Mouse (Mus musculus): ENCODE data around the gene Dnmt1. TPM values are rescaled to one million over a fixed set of nuclear protein-coding genes. Genes with fewer than 3 reads are reported as not detected.

The Dnmt1 gene
- polyA plus RNA-seq, 1 experiment from 2014 or later, result 65.4 TPM

DNA sequence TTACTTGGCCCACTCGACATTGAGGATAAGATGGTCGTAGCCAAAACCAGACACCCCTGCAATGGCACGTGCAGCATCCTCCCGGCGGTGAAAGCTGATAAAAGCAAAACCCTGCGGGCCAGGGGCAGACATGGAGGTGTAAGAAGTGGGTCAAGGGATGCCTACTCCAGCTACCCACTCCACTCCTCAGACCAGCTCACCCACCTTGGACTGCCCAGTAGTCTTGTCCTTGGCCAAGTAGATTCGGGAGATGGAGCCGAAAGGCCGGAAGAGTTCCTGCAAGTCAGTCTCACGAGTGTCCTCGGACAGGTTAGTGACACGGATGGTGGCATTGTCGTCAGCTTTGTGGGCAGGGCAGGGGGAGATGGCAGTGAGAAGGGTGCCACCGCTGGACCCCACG, 65.1 kb downstream of the Dnmt1 start:
- H3K4me2 ChIP-seq (ENCODE audit: low read length), result no peak overlapping the region
- ATAC-seq (replicated peaks; ENCODE audit: low FRiP score, low TSS enrichment, low read depth), result no peak
- H3K4me3 ChIP-seq (ENCODE audit: low read depth, low read length), result no peak overlapping the region
- H3K27me3 ChIP-seq (replicated peaks; ENCODE audit: control insufficient read depth, insufficient read depth, low read length), result no peaks in the 10 kb centered on the region
- peaks cover 8% of the 10 kb centered on the region for H3K4me1 ChIP-seq (replicated peaks; ENCODE audit: control insufficient read depth, insufficient read depth, low read length)
- H3K27ac ChIP-seq (ENCODE audit: low read depth), result no peak overlapping the region
- H3K9me3 ChIP-seq (ENCODE audit: control insufficient read depth, low read length), result no peaks in the 10 kb centered on the region
- no peak overlapping the region for H3K9ac ChIP-seq (ENCODE audit: low read length)
- 88% methylated on average over 15 of the region's 15 CpGs for WGBS
- no peak for DNase-seq (ENCODE audit: low spot score)
- peaks cover 77% of the 10 kb centered on the region for H3K36me3 ChIP-seq (ENCODE audit: control insufficient read depth, insufficient read depth, low read length)

GRCm38 (mm10) chr9:20893590-20894343, 65.9 kb downstream of the Dnmt1 start:
- Histone ChIP-seq H3K9me3 (ENCODE audit: control insufficient read depth, low read length) (no peaks in the 10 kb centered on the region), H3K27me3 (replicated peaks; ENCODE audit: control insufficient read depth, insufficient read depth, low read length) (no peaks in the 10 kb centered on the region), H3K9ac (ENCODE audit: low read length) (no peak overlapping the region), H3K27ac (ENCODE audit: low read depth) (no peak overlapping the region), H3K4me2 (ENCODE audit: low read length) (no peak overlapping the region), H3K4me1 (replicated peaks; ENCODE audit: control insufficient read depth, insufficient read depth, low read length) (peaks cover 11% of the 10 kb centered on the region), H3K36me3 (ENCODE audit: control insufficient read depth, insufficient read depth, low read length) (peaks cover 81% of the 10 kb centered on the region), H3K4me3 (ENCODE audit: low read depth, low read length) (no peak overlapping the region)
- 88% methylated on average over 13 of the region's 13 CpGs for WGBS
- DNase-seq (ENCODE audit: low spot score) (no peak), ATAC-seq (replicated peaks; ENCODE audit: low FRiP score, low TSS enrichment, low read depth) (no peak)

- no peaks in the 10 kb centered on the region for H3K9me3 ChIP-seq (ENCODE audit: control insufficient read depth, low read length)
- DNase-seq (ENCODE audit: low spot score), result no peak
- WGBS, result 54% methylated on average over 5 of the region's 5 CpGs
- H3K4me3 ChIP-seq (ENCODE audit: low read depth, low read length), result no peak overlapping the region
- no peak overlapping the region for H3K4me2 ChIP-seq (ENCODE audit: low read length)
- H3K27me3 ChIP-seq (replicated peaks; ENCODE audit: control insufficient read depth, insufficient read depth, low read length), result no peaks in the 10 kb centered on the region
- ATAC-seq (replicated peaks; ENCODE audit: low FRiP score, low TSS enrichment, low read depth), result no peak
- H3K9ac ChIP-seq (ENCODE audit: low read length), result no peak overlapping the region
- no peak overlapping the region for H3K27ac ChIP-seq (ENCODE audit: low read depth)
- peaks cover 81% of the 10 kb centered on the region for H3K36me3 ChIP-seq (ENCODE audit: control insufficient read depth, insufficient read depth, low read length)
- H3K4me1 ChIP-seq (replicated peaks; ENCODE audit: control insufficient read depth, insufficient read depth, low read length), result peaks cover 11% of the 10 kb centered on the region
Observed at GRCm38 (mm10) chr9:20893069-20893468, 66.6 kb downstream of the Dnmt1 start.

- H3K27ac ChIP-seq (ENCODE audit: low read depth), result no peak overlapping the region
Observed at GRCm38 (mm10) chr9:20892104-20892653, 67.5 kb downstream of the Dnmt1 start.

GRCm38 (mm10) chr9:20891339-20892103, 68.2 kb downstream of the Dnmt1 start:
- 0 out of 2 replicates have a peak, but pooled peaks cover 3% of the 10 kb centered on the region for H3K4me1 ChIP-seq (replicated peaks; ENCODE audit: control insufficient read depth, insufficient read depth, low read length)
- no peak overlapping the region for H3K4me2 ChIP-seq (ENCODE audit: low read length)
- H3K9me3 ChIP-seq (ENCODE audit: control insufficient read depth, low read length), result no peaks in the 10 kb centered on the region
- H3K27ac ChIP-seq (ENCODE audit: low read depth), result no peak overlapping the region
- peaks cover 73% of the 10 kb centered on the region for H3K36me3 ChIP-seq (ENCODE audit: control insufficient read depth, insufficient read depth, low read length)
- H3K27me3 ChIP-seq (replicated peaks; ENCODE audit: control insufficient read depth, insufficient read depth, low read length), result no peaks in the 10 kb centered on the region
- H3K4me3 ChIP-seq (ENCODE audit: low read depth, low read length), result no peak overlapping the region
- ATAC-seq (replicated peaks; ENCODE audit: low FRiP score, low TSS enrichment, low read depth), result no peak
- 74% methylated on average over 26 of the region's 26 CpGs for WGBS
- no peak overlapping the region for H3K9ac ChIP-seq (ENCODE audit: low read length)
- DNase-seq (ENCODE audit: low spot score), result no peak

More at GRCm38 (mm10) chr9:20892104-20892653, 67.5 kb downstream of the Dnmt1 start:
- no peak for DNase-seq (ENCODE audit: low spot score)
- H3K27me3 ChIP-seq (replicated peaks; ENCODE audit: control insufficient read depth, insufficient read depth, low read length), result no peaks in the 10 kb centered on the region
- no peak overlapping the region for H3K9ac ChIP-seq (ENCODE audit: low read length)
- peaks cover 80% of the 10 kb centered on the region for H3K36me3 ChIP-seq (ENCODE audit: control insufficient read depth, insufficient read depth, low read length)
- no peak overlapping the region for H3K4me2 ChIP-seq (ENCODE audit: low read length)
- H3K4me3 ChIP-seq (ENCODE audit: low read depth, low read length), result no peak overlapping the region
- no peaks in the 10 kb centered on the region for H3K9me3 ChIP-seq (ENCODE audit: control insufficient read depth, low read length)
- WGBS, result 68% methylated on average over 5 of the region's 5 CpGs
- peaks cover 5% of the 10 kb centered on the region; the same call in 1 of the 2 replicates for H3K4me1 ChIP-seq (replicated peaks; ENCODE audit: control insufficient read depth, insufficient read depth, low read length)
- ATAC-seq (replicated peaks; ENCODE audit: low FRiP score, low TSS enrichment, low read depth), result no peak

- Histone ChIP-seq H3K27me3 (replicated peaks; ENCODE audit: control insufficient read depth, insufficient read depth, low read length) (no peaks in the 10 kb centered on the region), H3K27ac (ENCODE audit: low read depth) (no peak overlapping the region), H3K36me3 (ENCODE audit: control insufficient read depth, insufficient read depth, low read length) (peaks cover 62% of the 10 kb centered on the region), H3K4me3 (ENCODE audit: low read depth, low read length) (no peak overlapping the region), H3K4me1 (replicated peaks; ENCODE audit: control insufficient read depth, insufficient read depth, low read length) (0 out of 2 replicates have a peak, but pooled peaks cover 3% of the 10 kb centered on the region), H3K9me3 (ENCODE audit: control insufficient read depth, low read length) (no peaks in the 10 kb centered on the region), H3K4me2 (ENCODE audit: low read length) (no peak overlapping the region), H3K9ac (ENCODE audit: low read length) (no peak overlapping the region)
- WGBS, result 91% methylated on average over 5 of the region's 5 CpGs
- ATAC-seq (replicated peaks; ENCODE audit: low FRiP score, low TSS enrichment, low read depth) (no peak), DNase-seq (ENCODE audit: low spot score) (no peak)
Observed at GRCm38 (mm10) chr9:20890411-20890810, 69.3 kb downstream of the Dnmt1 start.

GRCm38 (mm10) chr9:20889185-20890141, 70.2 kb downstream of the Dnmt1 start:
- Histone ChIP-seq H3K27me3 (replicated peaks; ENCODE audit: control insufficient read depth, insufficient read depth, low read length) (no peaks in the 10 kb centered on the region), H3K9me3 (ENCODE audit: control insufficient read depth, low read length) (no peaks in the 10 kb centered on the region), H3K36me3 (ENCODE audit: control insufficient read depth, insufficient read depth, low read length) (peaks cover 52% of the 10 kb centered on the region), H3K4me3 (ENCODE audit: low read depth, low read length) (peak overlapping the region; percentile 65), H3K9ac (ENCODE audit: low read length) (0 out of 2 replicates have a peak overlapping the region, but pooled peaks have one; percentile 3), H3K4me2 (ENCODE audit: low read length) (peak overlapping the region; percentile 75), H3K4me1 (replicated peaks; ENCODE audit: control insufficient read depth, insufficient read depth, low read length) (0 out of 2 replicates have a peak, but pooled peaks cover 3% of the 10 kb centered on the region), H3K27ac (ENCODE audit: low read depth) (no peak overlapping the region)
- WGBS, result 85% methylated on average over 29 of the region's 29 CpGs
- DNase-seq (ENCODE audit: low spot score) (no peak), ATAC-seq (replicated peaks; ENCODE audit: low FRiP score, low TSS enrichment, low read depth) (no peak)

DNA sequence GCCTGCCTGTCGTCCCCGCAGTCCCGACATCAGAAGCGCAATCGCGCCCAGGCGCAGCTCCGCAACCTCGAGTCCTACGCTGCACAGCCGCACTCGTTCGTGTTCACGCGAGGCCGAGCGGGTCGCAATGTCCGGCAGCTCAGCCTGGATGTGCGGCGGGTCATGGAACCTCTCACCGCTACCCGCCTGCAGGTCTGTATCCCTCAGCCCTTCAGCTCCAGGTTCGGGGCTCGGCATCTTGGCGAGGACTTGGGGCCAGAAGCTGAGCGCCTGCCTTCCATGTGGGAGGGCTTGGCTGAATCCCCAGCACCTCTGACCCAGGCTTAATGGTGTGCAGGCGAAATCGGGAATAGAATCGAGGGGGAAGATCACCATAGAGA, 71.3 kb downstream of the Dnmt1 start:
- Histone ChIP-seq H3K4me2 (ENCODE audit: low read length) (peak overlapping the region; percentile 75), H3K27ac (ENCODE audit: low read depth) (peak overlapping the region; percentile 94), H3K27me3 (replicated peaks; ENCODE audit: control insufficient read depth, insufficient read depth, low read length) (no peaks in the 10 kb centered on the region), H3K9ac (ENCODE audit: low read length) (peak overlapping the region; percentile 88), H3K36me3 (ENCODE audit: control insufficient read depth, insufficient read depth, low read length) (peaks cover 41% of the 10 kb centered on the region), H3K9me3 (ENCODE audit: control insufficient read depth, low read length) (no peaks in the 10 kb centered on the region), H3K4me1 (replicated peaks; ENCODE audit: control insufficient read depth, insufficient read depth, low read length) (0 out of 2 replicates have a peak, but pooled peaks cover 3% of the 10 kb centered on the region), H3K4me3 (ENCODE audit: low read depth, low read length) (peak overlapping the region; percentile 65)
- ATAC-seq (replicated peaks; ENCODE audit: low FRiP score, low TSS enrichment, low read depth) (no peak), DNase-seq (ENCODE audit: low spot score) (no peak)
- WGBS, result 0% methylated on average over 30 of the region's 30 CpGs

Measured in intestine, embryonic 14.5 days (tissue).